Mouse (Mus musculus) brain, embryonic 18.5 days (tissue): ENCODE measurements at regions not wholly inside any gene's neighbourhood (a gene's known extent, or its start where the extent isn't known, plus 50 kb on each side); places are given as distances from the start of the nearest gene placed in this dataset.

Experiments
- DNase-seq: peaks from one replicate; pipeline ENCODE4 v3.0.0-alpha.2; 2012; ENCODE audit warnings: low read depth, low spot score

DNA sequence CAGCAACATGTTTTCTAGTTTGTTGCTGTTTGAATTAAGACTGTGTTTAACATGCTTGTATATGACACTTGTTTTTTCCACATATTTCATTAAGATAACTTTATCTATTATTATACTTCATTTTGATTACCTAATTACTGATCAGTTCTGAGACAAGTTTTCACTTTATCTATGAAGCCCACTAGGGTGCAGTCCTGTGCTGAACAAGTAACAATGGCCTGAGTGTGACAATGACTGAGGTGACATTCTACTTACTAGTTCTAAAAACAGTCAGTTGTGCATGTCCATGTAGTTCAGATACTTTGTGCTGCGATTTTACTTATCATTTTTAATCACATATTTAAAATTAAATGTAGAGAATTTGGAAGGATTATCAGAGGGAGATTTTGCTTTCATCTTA is 1795.2 kb upstream of the Gm37988 start:
- no peak for DNase-seq

DNA sequence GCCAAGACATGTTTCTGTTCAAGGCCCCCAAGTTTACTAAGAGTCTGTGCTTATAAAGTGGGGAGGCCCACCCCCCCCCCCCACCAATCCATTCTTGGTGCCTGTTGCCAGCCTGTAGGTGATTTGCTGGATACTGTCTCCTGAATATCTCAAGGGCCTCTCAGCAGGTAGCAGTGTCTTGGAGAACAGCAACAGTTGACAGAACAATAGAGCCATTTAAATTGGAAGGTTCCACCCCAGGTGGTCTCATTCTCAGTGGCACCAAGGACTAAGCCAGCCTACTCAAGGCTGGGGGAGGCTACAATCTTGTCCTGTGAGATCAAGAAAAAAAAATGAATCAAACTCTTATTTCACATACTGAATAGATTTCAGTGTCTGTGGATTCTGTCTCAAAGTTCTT is 1744.9 kb upstream of the Gm37988 start:
- DNase-seq: no peak

DNA sequence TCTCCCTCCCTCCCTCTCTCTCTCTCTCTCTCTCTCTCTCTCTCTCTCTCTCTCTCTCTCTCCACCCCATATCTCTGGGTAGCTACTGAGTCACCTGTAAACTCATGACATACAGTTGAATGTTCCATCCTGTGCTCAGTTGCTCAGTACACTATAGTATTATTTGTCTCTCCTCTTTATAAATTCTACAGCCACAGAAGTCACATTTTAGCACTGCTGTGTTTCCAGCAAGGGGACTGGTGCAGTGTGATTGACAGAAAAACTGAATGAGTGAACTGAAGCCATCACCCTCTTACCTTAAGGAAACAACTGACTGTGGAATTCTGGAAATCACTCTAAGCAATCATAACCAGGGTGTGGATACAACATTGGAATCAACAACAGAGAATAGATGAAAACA is 1713.3 kb upstream of the Gm37988 start:
- DNase-seq: no peak

DNA sequence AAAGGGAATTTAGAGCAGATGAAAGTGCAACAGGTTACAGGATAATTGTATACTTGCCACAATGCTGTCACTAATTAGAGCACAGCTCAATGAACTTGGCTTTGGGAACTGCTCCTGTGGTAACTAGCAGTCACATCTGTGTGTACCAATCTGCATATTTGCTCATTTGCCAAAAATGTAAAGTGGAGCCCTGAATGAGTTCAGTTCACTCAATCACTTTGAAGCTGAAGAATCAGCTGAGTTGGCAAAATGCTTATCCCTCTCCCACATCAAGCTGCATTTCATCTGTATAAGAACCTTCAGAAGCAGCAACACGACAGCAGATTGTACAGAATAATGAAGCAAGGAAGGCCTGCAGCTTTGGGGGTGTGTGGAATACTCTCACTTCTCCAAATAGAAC is 1712.8 kb upstream of the Gm37988 start:
- DNase-seq: peak; percentile 45

DNA sequence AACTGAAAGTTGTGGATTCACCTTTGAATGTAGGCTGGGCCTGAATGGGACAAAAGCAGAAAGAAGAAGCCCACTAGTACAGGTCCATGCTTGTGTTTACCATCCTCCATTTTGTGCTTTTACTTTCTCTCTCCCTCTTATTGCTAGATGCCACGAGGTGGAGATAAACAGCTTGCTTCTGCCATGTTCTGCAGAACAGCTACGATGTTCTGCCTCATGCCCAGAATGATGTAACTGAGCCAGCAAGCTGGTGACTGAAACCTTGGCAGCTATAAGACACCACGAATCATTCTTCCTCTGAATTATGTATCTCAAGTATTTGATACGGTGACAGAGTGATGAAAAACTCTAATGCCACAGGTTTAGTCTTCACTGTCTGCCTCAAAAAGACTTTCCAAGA is 1694.1 kb upstream of the Gm37988 start:
- no peak for DNase-seq

DNA sequence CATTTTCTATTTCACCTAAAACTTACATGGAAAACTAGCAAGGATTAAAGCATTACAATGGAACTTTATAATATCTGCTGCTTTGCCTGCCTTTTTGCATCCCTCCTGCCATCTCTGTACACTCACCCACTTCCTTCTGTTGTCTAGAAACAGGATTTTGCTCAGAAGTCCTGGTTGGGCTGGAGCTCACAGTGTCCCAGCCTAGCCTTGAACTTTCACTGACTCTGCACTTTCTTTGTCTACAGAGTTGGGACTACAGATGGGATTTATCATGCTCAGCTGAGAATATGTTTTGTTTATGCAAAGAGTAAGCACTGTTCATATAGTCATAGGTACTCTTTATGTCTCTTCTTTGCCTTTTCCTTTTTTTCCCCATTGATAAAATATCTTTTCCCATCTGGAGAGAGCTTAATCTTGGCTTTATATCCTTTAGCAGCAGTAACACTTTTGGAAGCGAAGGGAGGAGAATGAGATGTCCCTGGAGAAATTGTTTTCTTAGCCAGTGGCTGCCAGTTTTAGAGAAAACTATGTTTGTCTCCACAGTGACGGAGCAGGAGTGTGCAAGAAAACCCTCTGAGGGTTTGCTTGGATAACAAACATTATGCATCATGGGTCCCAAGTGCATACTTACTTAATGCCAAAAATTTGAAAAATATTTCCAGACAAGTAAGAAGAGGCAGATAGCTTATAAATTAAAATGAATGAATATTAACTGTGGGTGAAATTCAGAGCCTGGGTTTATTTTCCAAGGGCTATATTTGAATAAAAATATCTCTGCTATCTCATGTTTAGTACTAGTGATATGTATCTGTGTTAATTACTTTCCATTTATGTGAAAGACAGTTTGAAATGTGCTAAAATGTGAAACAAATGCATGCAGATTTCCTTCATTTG is 1687.9 kb upstream of the Gm37988 start:
- peak; percentile 66 for DNase-seq

DNA sequence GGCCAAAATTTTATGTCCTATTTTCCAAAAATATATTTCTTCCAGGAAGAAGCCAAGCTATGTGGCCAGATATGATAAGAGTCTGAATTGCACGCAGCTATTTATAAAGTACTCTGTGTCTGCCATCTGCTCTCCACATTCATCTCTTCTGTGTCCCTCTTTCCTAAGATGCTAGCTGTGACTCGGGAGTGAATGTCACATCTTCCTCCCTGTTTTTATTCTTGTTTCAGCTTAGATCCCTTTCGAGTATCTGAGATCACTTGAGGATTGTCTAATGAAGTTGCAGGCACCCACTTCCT is 1687.4 kb upstream of the Gm37988 start:
- peak; percentile 68 for DNase-seq

DNA sequence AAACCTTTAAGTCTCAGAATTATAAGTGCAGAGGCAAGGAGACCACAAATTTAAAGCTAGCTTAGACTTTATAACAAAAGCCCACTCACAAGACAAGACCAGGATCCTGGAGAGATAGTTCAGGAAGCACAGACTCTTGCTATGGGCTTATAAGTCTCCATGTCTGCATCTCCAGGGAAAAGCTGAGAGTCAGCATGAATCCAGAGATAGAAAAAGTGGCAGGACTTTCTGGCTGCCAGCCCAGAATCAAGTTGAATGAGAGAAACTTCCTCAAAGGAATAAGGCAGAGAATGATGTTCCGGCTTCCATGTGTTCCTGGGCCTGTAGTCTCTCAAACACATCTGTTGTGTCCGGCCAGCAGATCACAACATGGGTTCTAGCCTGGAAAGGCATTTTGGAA is 1686.4 kb upstream of the Gm37988 start:
- DNase-seq: peak; percentile 30

DNA sequence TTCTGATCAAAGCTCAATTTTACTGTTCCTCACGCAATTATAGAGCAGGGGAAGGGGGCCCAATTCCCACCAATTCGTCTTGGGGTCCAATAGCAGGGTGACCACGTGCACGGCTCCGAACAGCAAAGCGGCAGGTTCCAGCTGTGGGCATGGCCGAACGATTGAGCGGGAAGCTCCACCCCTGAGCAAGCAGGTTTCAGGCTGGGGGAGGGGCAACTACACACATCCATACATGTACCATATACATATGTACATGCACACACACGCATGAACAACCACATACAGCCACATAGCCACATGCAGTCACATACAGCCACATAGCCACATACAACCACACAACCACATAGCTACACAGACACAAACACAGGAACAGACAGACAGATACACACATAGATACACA is 1685.9 kb upstream of the Gm37988 start:
- no peak for DNase-seq
